Mouse (Mus musculus) effector memory CD4-positive, alpha-beta T cell, adult 5 months (primary cell): ENCODE results near the gene Olfr160. TPM values are rescaled to one million over a fixed set of nuclear protein-coding genes. Genes with fewer than 3 reads are reported as not detected.

Experiments used
- polyA plus RNA-seq: library from polyadenylated mRNA; unstranded; fragments of 100-300 nt; shearing (Covaris generic); gene quantifications from one replicate; pipeline ENCODE4 v1.2.1, GENCODE M21; 2017

Gene Olfr160
- 0.17 TPM for polyA plus RNA-seq

GRCm38 (mm10) chr9:37716150-37716549, at the start of gene Olfr160:
Gene Olfr160, minus strand, starts transcription at chr9:37716250.

GRCm38 (mm10) chr9:37744806-37745205, 28.8 kb upstream of the Olfr160 start, which contains the start of gene Olfr874:
Gene Olfr874, plus strand, starts transcription at chr9:37745106.

GRCm38 (mm10) chr9:37669115-37669514, 46.9 kb downstream of the Olfr160 start, which contains the start of gene Panx3:
Gene Panx3, minus strand, starts transcription at chr9:37669235.

Other genes starting within 250 kb of the Olfr160 start
- 40.0 TPM for gene Msantd2, start 226.9 kb downstream of the Olfr160 start, polyA plus RNA-seq
- not detected for gene Esam, start 188.2 kb downstream of the Olfr160 start, polyA plus RNA-seq
- gene Vsig2, start 177.0 kb downstream of the Olfr160 start, polyA plus RNA-seq, result not detected
- 1.8 TPM for gene Nrgn, start 163.3 kb downstream of the Olfr160 start, polyA plus RNA-seq
- 11.9 TPM for gene Siae, start 160.6 kb downstream of the Olfr160 start, polyA plus RNA-seq
- 0.95 TPM for gene Spa17, start 102.5 kb downstream of the Olfr160 start, polyA plus RNA-seq
- gene Tbrg1, start 58.9 kb downstream of the Olfr160 start, polyA plus RNA-seq, result 127 TPM
- not detected for gene Panx3, start 47.0 kb downstream of the Olfr160 start, polyA plus RNA-seq
- gene Olfr874, start 28.9 kb upstream of the Olfr160 start, polyA plus RNA-seq, result not detected
- gene Olfr875, start 55.6 kb upstream of the Olfr160 start, polyA plus RNA-seq, result not detected
- gene Olfr876, start 86.8 kb upstream of the Olfr160 start, polyA plus RNA-seq, result not detected
- 0.14 TPM for gene Olfr877, start 138.0 kb upstream of the Olfr160 start, polyA plus RNA-seq
- gene Olfr145, start 180.5 kb upstream of the Olfr160 start, polyA plus RNA-seq, result 0.05 TPM
- 0.21 TPM for gene Olfr878, start 201.6 kb upstream of the Olfr160 start, polyA plus RNA-seq